Mouse (Mus musculus) midbrain, embryonic 12.5 days (tissue): ENCODE results near the gene Hcst. TPM values are rescaled to one million over a fixed set of nuclear protein-coding genes. Genes with fewer than 3 reads are reported as not detected.
A peak's percentile ranks its signal among the peaks of the same experiment; 100 is the strongest.

Source experiments
- ATAC-seq: fragments of 200-750 bp; cut with Nextera tagmentation; 2 replicates; pipeline ENCODE4 v1.8.0; 2017; ENCODE audit warnings: low read depth, moderate TSS enrichment, moderate library complexity; ENCODE audit not compliant: low FRiP score
- H3K27ac ChIP-seq: fragments of 300-500 bp; sonication (generic); replicated peaks from 2 replicates; pipeline ENCODE4 v1.5.1; 2016; ENCODE audit warnings: mild to moderate bottlenecking
- H3K27me3 ChIP-seq: fragments of 300-500 bp; sonication (generic); 2 replicates; pipeline ENCODE4 v1.6.1; 2016; ENCODE audit warnings: mild to moderate bottlenecking
- H3K36me3 ChIP-seq: fragments of 300-500 bp; sonication (generic); 2 replicates; pipeline ENCODE4 v1.6.1; 2016
- H3K4me1 ChIP-seq: fragments of 300-500 bp; sonication (generic); 2 replicates; pipeline ENCODE4 v1.6.1; 2016
- H3K4me2 ChIP-seq: fragments of 300-500 bp; sonication (generic); replicated peaks from 2 replicates; pipeline ENCODE4 v1.6.1; 2016; ENCODE audit warnings: mild to moderate bottlenecking, moderate library complexity
- H3K4me3 ChIP-seq: fragments of 300-500 bp; sonication (generic); 2 replicates; pipeline ENCODE4 v1.5.1; 2016; ENCODE audit warnings: mild to moderate bottlenecking
- H3K9ac ChIP-seq: fragments of 300-500 bp; sonication (generic); replicated peaks from 2 replicates; pipeline ENCODE4 v1.6.1; 2016; ENCODE audit warnings: mild to moderate bottlenecking, moderate library complexity
- H3K9me3 ChIP-seq: fragments of 300-500 bp; sonication (generic); 2 replicates; pipeline ENCODE4 v1.6.1; 2016; ENCODE audit warnings: mild to moderate bottlenecking
- WGBS: fragments of 180-500 bp; shearing (Covaris S2); methylation state at CpG from one replicate; pipeline ENCODE4 v1.1.7; 2016; 5-methylcytosine and 5-hydroxymethylcytosine counted together
- polyA plus RNA-seq: library from polyadenylated mRNA; unstranded; fragments of >200 nt; fragmentation: Nextera tagmentation; extraction: Ambion mirVana; gene quantifications from 2 replicates; pipeline ENCODE4 v1.2.1, GENCODE M21; 2016

Hcst gene
- polyA plus RNA-seq, 1 experiment from 2014 or later: not detected

GRCm38 (mm10) chr7:30429327-30429726 is 9.7 kb upstream of the Hcst start:
- Histone ChIP-seq H3K4me1 (no peaks in the 10 kb centered on the region), H3K4me2 (no peak overlapping the region), H3K36me3 (peaks cover 11% of the 10 kb centered on the region; the same call in 1 of the 2 replicates), H3K27me3 (no peaks in the 10 kb centered on the region; the same call in 1 of the 2 replicates), H3K9me3 (no peaks in the 10 kb centered on the region), H3K4me3 (no peak overlapping the region), H3K27ac (no peak overlapping the region), H3K9ac (no peak overlapping the region)
- no peak for ATAC-seq

- peak overlapping the region; percentile 61; the same call in 1 of the 2 replicates for H3K9ac ChIP-seq
- H3K4me2 ChIP-seq: peak overlapping the region; percentile 96
- H3K4me3 ChIP-seq: peak overlapping the region; percentile 63
- H3K27me3 ChIP-seq: peaks cover 37% of the 10 kb centered on the region
- H3K4me1 ChIP-seq: peaks cover 16% of the 10 kb centered on the region
- peaks cover 11% of the 10 kb centered on the region; the same call in 1 of the 2 replicates for H3K36me3 ChIP-seq
- no peak overlapping the region for H3K27ac ChIP-seq
- WGBS: 53% methylated on average over 23 of the region's 23 CpGs
- ATAC-seq: no peak
- peaks cover 4% of the 10 kb centered on the region; the same call in 1 of the 2 replicates for H3K9me3 ChIP-seq
Measured at GRCm38 (mm10) chr7:30423071-30423641, 3.5 kb upstream of the Hcst start.

- ATAC-seq: no peak; the same call in 1 of the 2 replicates
- Histone ChIP-seq H3K27me3 (peaks cover 37% of the 10 kb centered on the region), H3K36me3 (peaks cover 11% of the 10 kb centered on the region; the same call in 1 of the 2 replicates), H3K9me3 (peaks cover 4% of the 10 kb centered on the region; the same call in 1 of the 2 replicates), H3K4me1 (peaks cover 16% of the 10 kb centered on the region), H3K27ac (0 out of 2 replicates have a peak overlapping the region, but pooled peaks have one; percentile 6), H3K9ac (peak overlapping the region; percentile 61), H3K4me2 (peak overlapping the region; percentile 96), H3K4me3 (peak overlapping the region; percentile 63)
- WGBS: 14% methylated on average over 9 of the region's 9 CpGs
Measured at GRCm38 (mm10) chr7:30422560-30422959, 2.9 kb upstream of the Hcst start.

GRCm38 (mm10) chr7:30421890-30422435 is 2.3 kb upstream of the Hcst start:
- H3K36me3 ChIP-seq: peaks cover 7% of the 10 kb centered on the region; the same call in 1 of the 2 replicates
- H3K27me3 ChIP-seq: peaks cover 37% of the 10 kb centered on the region
- WGBS: under 1% methylated on average over 45 of the region's 45 CpGs
- peaks cover 16% of the 10 kb centered on the region for H3K4me1 ChIP-seq
- peak overlapping the region; percentile 61 for H3K9ac ChIP-seq
- peak overlapping the region; percentile 96 for H3K4me2 ChIP-seq
- H3K9me3 ChIP-seq: peaks cover 4% of the 10 kb centered on the region; the same call in 1 of the 2 replicates
- peak; percentile 79 for ATAC-seq
- peak overlapping the region; percentile 63 for H3K4me3 ChIP-seq
- H3K27ac ChIP-seq: no peak overlapping the region

GRCm38 (mm10) chr7:30421175-30421889 is 1.7 kb upstream of the Hcst start, which contains the start of gene Nfkbid:
TSS of gene Nfkbid (plus strand) at chr7:30421732.
- H3K4me3 ChIP-seq: peak within 1 kb of the TSS; percentile 63
- 11% methylated on average over 31 of the region's 31 CpGs for WGBS
- peak; percentile 51; the same call in 1 of the 2 replicates for ATAC-seq
- H3K4me2 ChIP-seq: peak within 1 kb of the TSS; percentile 96
- H3K27ac ChIP-seq: 0 out of 2 replicates have a peak within 1 kb of the TSS, but pooled peaks have one; percentile 6
- peak within 1 kb of the TSS; percentile 61 for H3K9ac ChIP-seq
- 0 out of 2 replicates have a peak, but pooled peaks cover 5% of the 10 kb centered on the region for H3K36me3 ChIP-seq
- peaks cover 37% of the 10 kb centered on the region for H3K27me3 ChIP-seq
- H3K9me3 ChIP-seq: peaks cover 4% of the 10 kb centered on the region; the same call in 1 of the 2 replicates
- peaks cover 16% of the 10 kb centered on the region for H3K4me1 ChIP-seq

- no peak overlapping the region for H3K4me2 ChIP-seq
- 93% methylated on average over 3 of the region's 3 CpGs for WGBS
- no peak overlapping the region for H3K4me3 ChIP-seq
- H3K9me3 ChIP-seq: peaks cover 4% of the 10 kb centered on the region; the same call in 1 of the 2 replicates
- H3K27me3 ChIP-seq: peaks cover 37% of the 10 kb centered on the region
- ATAC-seq: no peak
- no peak overlapping the region for H3K9ac ChIP-seq
- peaks cover 16% of the 10 kb centered on the region for H3K4me1 ChIP-seq
- no peak overlapping the region for H3K27ac ChIP-seq
- H3K36me3 ChIP-seq: no peaks in the 10 kb centered on the region
Measured at GRCm38 (mm10) chr7:30420673-30421072, 1.0 kb upstream of the Hcst start.

- Histone ChIP-seq H3K9ac (no peak overlapping the region), H3K9me3 (peaks cover 4% of the 10 kb centered on the region; the same call in 1 of the 2 replicates), H3K27me3 (peaks cover 24% of the 10 kb centered on the region; the same call in 1 of the 2 replicates), H3K4me3 (no peak overlapping the region), H3K4me1 (peaks cover 9% of the 10 kb centered on the region), H3K36me3 (no peaks in the 10 kb centered on the region), H3K27ac (no peak overlapping the region), H3K4me2 (no peak overlapping the region)
- 80% methylated on average over 9 of the region's 9 CpGs for WGBS
- ATAC-seq: no peak
Measured at GRCm38 (mm10) chr7:30417856-30418255, 1.8 kb downstream of the Hcst start.

- 74% methylated on average over 5 of the region's 5 CpGs for WGBS
- no peaks in the 10 kb centered on the region for H3K9me3 ChIP-seq
- no peak within 1 kb of the TSS for H3K4me3 ChIP-seq
- no peak for ATAC-seq
- H3K4me2 ChIP-seq: no peak within 1 kb of the TSS
- H3K36me3 ChIP-seq: no peaks in the 10 kb centered on the region
- no peak within 1 kb of the TSS for H3K9ac ChIP-seq
- H3K27me3 ChIP-seq: peaks cover 3% of the 10 kb centered on the region; the same call in 1 of the 2 replicates
- H3K27ac ChIP-seq: no peak within 1 kb of the TSS
- H3K4me1 ChIP-seq: no peaks in the 10 kb centered on the region
Measured at GRCm38 (mm10) chr7:30413596-30413995, 6.1 kb downstream of the Hcst start, which contains the start of gene Tyrobp. TSS of gene Tyrobp (plus strand) at chr7:30413760.

GRCm38 (mm10) chr7:30412735-30413147 is 6.9 kb downstream of the Hcst start:
- no peaks in the 10 kb centered on the region for H3K36me3 ChIP-seq
- H3K27me3 ChIP-seq: peaks cover 3% of the 10 kb centered on the region; the same call in 1 of the 2 replicates
- ATAC-seq: no peak
- H3K9me3 ChIP-seq: no peaks in the 10 kb centered on the region
- 59% methylated on average over 4 of the region's 4 CpGs for WGBS
- H3K27ac ChIP-seq: no peak overlapping the region
- no peak overlapping the region for H3K4me2 ChIP-seq
- no peak overlapping the region for H3K9ac ChIP-seq
- H3K4me1 ChIP-seq: no peaks in the 10 kb centered on the region
- no peak overlapping the region for H3K4me3 ChIP-seq

GRCm38 (mm10) chr7:30411023-30411422 is 8.6 kb downstream of the Hcst start:
- no peak overlapping the region for H3K27ac ChIP-seq
- H3K9me3 ChIP-seq: no peaks in the 10 kb centered on the region
- no peaks in the 10 kb centered on the region for H3K36me3 ChIP-seq
- H3K4me1 ChIP-seq: no peaks in the 10 kb centered on the region
- peaks cover 3% of the 10 kb centered on the region; the same call in 1 of the 2 replicates for H3K27me3 ChIP-seq
- 84% methylated on average over 3 of the region's 3 CpGs for WGBS
- no peak for ATAC-seq
- H3K4me3 ChIP-seq: no peak overlapping the region
- no peak overlapping the region for H3K9ac ChIP-seq
- no peak overlapping the region for H3K4me2 ChIP-seq

- Histone ChIP-seq H3K4me2 (no peak overlapping the region), H3K9me3 (no peaks in the 10 kb centered on the region)
Measured at GRCm38 (mm10) chr7:30409789-30410188, 9.9 kb downstream of the Hcst start.

More at GRCm38 (mm10) chr7:30409789-30410188, 9.9 kb downstream of the Hcst start:
- WGBS: 85% methylated on average over 2 of the region's 2 CpGs
- no peak overlapping the region for H3K4me3 ChIP-seq
- H3K4me1 ChIP-seq: no peaks in the 10 kb centered on the region
- ATAC-seq: no peak
- H3K36me3 ChIP-seq: no peaks in the 10 kb centered on the region
- H3K27me3 ChIP-seq: peaks cover 3% of the 10 kb centered on the region; the same call in 1 of the 2 replicates
- no peak overlapping the region for H3K27ac ChIP-seq
- H3K9ac ChIP-seq: no peak overlapping the region
